Mouse (Mus musculus) gastrocnemius, adult 2 months (tissue): ENCODE data around the gene Med9. TPM values are rescaled to one million over a fixed set of nuclear protein-coding genes. Genes with fewer than 3 reads are reported as not detected.
"Not testable (repeated sequence)": the region's sequence is repeated elsewhere in the genome, so short reads cannot be mapped to it uniquely, and the experiment has no call there.

Experiments
- DNase-seq: peaks from one replicate; pipeline ENCODE4 v3.0.0; 2022
- H3K27ac ChIP-seq: fragments of 200-600 bp; 2 replicates; pipeline ENCODE4 v1.8.1; 2022; ENCODE audit warnings: mild to moderate bottlenecking
- H3K4me3 ChIP-seq: fragments of 200-600 bp; 2 replicates; pipeline ENCODE4 v1.8.1; 2022; ENCODE audit warnings: mild to moderate bottlenecking, moderate library complexity
- CTCF ChIP-seq: fragments of 200-600 bp; IDR thresholded peaks from 2 replicates; pipeline ENCODE4 v1.8.1; 2022; ENCODE audit warnings: antibody characterized with exemption, mild to moderate bottlenecking, moderate library complexity
- intact Hi-C: fragments of 180-260 bp; cut with DNase I; formaldehyde crosslinking; loops from one replicate; pipeline ENCODE4 v1.15.1; 2025
- total RNA-seq, 2 experiments: library from RNA; stranded (reverse); gene quantifications; 2 replicates each; pipeline ENCODE4 v1.2.3; 2021

The Med9 gene
- total RNA-seq, 2 experiments from 2014 or later: 17.3 to 18.3 TPM

DNA sequence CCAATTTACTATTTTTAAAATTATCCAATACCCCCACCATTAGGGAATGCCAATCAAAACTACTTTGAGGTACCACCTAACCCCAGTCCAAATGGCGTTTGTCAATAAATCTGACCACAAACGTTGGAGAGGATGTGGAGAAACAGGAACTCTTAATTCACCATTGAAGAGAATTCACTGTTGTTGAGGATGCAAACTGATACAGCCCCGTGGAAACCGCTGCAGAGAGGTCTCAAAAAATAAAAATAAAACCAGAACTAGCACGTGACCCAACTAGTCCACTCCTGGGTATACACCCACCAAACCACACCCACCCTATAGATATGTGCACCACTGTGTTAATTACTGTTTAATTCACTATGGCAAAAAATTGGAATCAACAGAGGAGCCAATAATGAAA, 27.7 kb upstream of the Med9 start:
- Histone ChIP-seq H3K4me3 (no peak overlapping the region), H3K27ac (peak overlapping the region; percentile 9; the same call in 1 of the 2 replicates)
- no peak for DNase-seq
- intact Hi-C loops: no loop called here
- TF ChIP-seq CTCF: no peak

DNA sequence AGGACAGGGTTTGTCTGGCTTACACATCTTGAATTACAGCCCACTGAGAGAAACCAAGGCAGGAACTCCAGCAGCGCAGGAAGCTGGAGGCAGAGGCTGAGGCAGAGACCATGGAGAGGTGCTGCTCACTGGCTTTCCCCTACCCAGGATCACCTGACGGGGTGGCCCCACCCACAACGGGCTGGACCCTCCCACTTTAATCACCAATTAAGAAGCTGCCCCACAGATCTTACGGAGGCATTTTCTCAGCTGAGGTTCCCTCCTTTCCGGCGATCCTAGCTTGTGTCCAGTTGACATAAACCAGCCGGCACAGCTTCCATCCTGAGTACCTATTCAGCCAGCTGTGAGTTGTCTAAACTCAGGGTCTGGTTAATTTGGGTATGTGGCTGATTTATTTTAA, 26.7 kb upstream of the Med9 start:
- intact Hi-C loops: no loop called here
- no peak for DNase-seq
- no peak overlapping the region for H3K4me3 ChIP-seq
- no peak overlapping the region for H3K27ac ChIP-seq
- TF ChIP-seq CTCF: no peak

DNA sequence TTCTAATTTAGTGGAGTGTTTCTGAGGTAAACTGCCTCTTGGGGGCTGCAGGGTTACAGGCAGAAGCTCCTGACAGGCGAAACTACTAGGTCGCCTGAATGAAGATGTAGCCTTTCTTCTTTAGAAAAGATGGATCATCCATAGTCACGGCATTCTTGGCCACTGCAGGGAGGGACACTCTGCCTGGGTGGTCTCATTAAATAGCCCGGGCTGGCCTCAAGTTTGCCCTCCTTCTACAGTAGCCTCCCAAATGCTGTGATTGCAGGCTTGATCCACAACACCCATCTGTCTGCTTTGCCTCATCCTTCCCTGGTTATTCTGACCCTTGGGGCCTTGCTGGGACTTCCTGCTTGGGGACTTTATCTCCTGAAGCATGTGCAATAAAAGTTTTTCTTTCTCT, 18.0 kb upstream of the Med9 start:
- no peak for DNase-seq
- intact Hi-C loops: no loop called here
- no peak for TF ChIP-seq CTCF
- no peak overlapping the region for H3K27ac ChIP-seq
- no peak overlapping the region for H3K4me3 ChIP-seq

DNA sequence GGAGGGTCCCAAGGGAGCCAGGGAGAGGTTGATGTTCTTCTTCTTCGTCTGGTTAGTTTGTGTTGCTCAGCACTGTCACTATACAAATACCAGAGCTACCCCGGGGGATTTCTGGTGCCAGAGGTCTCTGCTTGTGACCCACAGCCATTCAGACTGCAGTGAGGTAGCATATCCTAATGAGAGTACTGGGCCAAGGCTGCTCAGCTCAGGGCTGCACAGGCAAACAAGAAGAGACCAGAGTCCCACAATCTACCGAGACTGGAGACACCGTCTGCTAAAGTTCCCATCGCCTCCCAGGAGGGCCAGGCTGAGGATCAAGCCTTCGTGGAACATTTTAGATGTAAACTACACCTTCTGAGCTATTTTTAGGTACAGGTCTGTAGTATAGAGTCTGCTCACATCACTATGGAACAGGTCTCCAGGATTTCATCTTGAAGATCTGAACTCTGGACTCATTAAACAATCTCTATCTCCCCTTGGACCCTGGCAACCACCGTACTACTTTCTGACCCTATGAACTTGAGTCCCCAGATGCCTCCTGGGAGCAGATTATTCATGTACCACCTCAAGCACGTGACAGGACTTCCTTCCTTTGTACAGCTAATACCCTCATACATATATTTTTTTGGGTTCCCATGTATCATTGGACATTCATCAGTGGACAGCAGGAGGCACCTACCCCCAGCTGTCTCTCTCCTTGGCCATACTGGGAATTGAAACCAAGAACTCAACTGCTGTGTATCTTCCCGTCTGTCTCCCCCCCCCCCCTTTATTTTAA, 15.3 kb upstream of the Med9 start:
- intact Hi-C loops: no loop called here
- Histone ChIP-seq H3K4me3 (no peak overlapping the region), H3K27ac (no peak overlapping the region)
- DNase-seq: no peak
- TF ChIP-seq CTCF: no peak

DNA sequence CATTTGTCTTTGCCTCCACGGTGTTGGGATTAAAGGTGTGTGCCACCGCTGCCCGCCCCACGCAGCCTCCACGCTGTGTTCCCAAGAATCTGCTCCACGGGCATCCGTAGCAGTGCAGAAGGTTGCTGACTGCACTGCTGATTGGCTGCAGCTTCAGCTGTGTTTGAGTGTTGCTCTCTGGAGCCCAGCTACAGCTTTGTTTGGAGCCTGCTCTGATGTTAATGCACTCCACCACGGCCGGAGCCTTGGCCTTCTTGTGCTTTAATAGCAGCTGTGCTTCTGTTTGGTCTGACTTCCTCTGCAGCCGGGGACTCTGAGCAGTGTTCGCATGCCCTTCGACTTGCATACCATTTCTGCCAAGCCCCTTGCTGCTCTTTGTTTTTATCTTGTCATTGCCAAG, 14.1 kb upstream of the Med9 start:
- Histone ChIP-seq H3K4me3 (no peak overlapping the region), H3K27ac (no peak overlapping the region)
- TF ChIP-seq CTCF: no peak
- no peak for DNase-seq
- intact Hi-C loops: no loop called here

DNA sequence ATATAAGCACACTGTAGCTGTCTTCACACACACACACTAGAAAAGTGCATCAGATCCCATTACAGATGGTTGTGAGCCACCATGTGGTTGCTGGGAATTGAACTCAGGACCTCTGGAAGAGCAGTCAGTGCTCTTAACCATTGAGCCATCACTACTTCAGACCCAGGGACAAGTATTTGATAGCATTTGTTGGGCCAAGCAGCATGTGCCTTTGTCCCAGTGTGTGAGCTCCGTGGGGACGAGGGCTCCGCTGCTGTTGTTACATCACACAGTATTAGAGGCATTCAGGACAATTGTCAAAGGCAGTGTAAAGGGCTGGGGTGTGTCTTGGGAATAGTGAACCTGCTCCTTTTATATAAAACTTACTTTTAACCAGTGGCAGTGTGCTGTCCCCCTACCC, 11.0 kb upstream of the Med9 start:
- Histone ChIP-seq H3K27ac (no peak overlapping the region), H3K4me3 (no peak overlapping the region)
- intact Hi-C loops: no loop called here
- no peak for DNase-seq
- no peak for TF ChIP-seq CTCF

DNA sequence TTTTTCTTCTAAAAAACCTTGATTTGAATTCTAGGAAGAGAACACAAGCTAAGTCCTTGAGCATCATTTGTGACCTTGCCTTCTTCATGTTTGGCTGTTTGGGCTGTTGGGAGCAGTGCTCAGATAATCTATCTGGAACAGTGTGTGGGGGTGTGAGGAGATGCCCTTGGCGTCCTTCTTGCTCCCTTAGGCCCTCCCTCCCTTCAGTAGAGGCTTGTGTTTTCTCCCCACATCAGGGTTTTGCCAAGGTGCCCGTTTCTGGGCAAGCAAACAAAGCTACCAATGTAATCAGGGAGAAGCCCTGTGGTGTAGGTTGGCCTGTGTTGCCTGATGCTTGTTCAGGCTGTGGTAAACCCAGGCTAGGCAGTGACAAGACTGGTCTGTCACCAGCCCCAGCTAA, 10.4 kb upstream of the Med9 start:
- DNase-seq: no peak
- TF ChIP-seq CTCF: no peak
- intact Hi-C loops: no loop called here
- no peak overlapping the region for H3K27ac ChIP-seq
- H3K4me3 ChIP-seq: no peak overlapping the region

DNA sequence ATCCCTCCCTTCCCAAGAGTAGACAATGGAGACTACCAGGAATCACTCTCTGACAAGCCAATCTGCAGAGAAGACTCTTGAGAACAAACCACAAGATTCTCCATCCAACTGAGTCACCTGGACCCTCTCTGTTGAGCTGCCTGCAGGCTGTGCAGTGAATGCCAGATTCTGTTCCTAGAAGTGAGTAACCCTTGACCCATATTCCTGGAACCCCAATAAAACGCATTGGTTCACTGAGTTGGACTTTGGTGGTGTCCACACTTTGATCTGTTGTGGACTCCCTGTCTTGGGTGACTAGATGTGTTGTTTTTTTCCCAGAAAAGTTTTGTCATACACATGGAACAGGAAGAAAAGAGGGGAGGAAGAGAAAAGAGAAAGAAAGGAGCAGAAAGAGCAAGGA, 8.2 kb upstream of the Med9 start:
- TF ChIP-seq CTCF: no peak
- no peak overlapping the region for H3K4me3 ChIP-seq
- H3K27ac ChIP-seq: no peak overlapping the region
- intact Hi-C loops: no loop called here
- DNase-seq: no peak

DNA sequence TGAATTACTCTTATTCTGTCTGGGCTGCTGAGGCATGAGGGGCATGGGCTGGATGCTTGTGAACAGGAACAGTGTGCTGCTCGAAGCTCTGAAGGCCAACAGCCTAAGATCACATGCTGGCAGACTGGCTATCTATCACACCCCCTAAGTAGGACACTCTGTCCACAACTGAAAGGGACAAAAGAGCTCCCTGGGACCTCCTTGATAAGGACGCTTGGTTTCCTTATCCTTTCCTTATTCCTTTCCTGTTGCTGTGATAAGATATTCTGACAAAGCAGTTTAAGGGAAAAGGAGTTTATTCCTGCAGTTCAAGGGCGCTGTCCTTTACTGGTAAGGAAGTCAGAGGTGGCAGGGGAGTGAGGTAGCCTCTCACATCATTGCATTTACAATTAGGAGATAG, 7.4 kb upstream of the Med9 start:
- no peak overlapping the region for H3K4me3 ChIP-seq
- no peak for TF ChIP-seq CTCF
- no peak for DNase-seq
- H3K27ac ChIP-seq: no peak overlapping the region
- intact Hi-C loops: no loop called here

DNA sequence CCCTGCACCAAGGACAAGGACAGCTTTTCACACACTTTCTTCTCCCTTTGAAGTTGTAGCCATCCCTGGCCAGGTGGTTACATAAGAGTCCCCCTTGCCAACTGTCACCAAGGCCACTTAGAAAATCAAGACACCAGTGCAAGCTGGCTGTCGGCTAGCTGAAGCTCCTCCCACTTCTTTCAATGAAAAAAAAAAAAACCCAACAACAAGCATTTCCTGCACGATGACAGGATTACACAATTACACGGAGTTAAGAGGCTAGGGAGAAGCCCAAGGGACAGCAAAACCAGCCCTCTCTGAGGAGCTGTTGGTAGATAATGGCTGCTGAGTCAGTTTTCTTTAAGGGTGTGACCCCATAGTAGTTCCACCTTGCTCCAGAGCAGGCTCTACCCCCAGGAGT, 6.6 kb upstream of the Med9 start:
- no peak for DNase-seq
- TF ChIP-seq CTCF: no peak
- H3K4me3 ChIP-seq: no peak overlapping the region
- H3K27ac ChIP-seq: no peak overlapping the region
- intact Hi-C loops: no loop called here

DNA sequence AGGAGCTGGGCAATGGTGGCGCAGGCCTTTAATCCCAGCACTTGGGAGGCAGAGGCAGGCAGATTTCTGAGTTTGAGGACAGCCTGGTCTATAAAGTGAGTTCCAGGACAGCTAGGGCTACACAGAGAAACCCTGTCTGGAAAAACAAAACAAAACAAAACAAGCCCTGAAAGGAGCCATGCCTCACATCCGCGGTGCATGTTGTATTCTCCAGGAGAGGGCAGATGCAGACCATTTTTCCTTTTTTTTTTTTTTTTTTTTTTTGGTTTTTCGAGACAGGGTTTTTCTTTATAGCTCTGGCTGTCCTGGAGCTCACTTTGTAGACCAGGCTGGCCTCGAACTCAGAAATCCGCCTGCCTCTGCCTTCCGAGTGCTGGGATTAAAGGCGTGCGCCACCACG, 3.2 kb upstream of the Med9 start:
- intact Hi-C loops: loop anchor here (5.0 kb wide), 1 partner anchor 43 kb away; no protein-coding TSS in a partner anchor

DNA sequence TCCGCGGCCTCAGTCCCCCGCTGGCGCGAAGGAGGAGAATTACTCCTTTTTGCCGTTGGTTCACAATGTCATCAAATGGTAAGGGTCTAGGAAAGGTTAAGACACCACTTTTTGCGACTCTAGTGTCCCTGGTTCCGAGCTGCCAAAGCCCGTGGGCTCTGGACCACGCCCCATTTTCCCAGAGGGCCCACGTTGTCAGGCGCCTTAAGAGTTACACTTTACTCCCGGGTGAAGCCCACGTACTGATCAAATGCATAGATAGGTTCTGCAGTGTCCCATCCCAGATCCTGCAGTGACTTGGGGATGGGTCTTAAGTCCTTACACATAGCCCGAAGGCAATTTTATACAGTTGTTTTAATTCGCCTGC, 378 bp downstream of the Med9 start:
- no peak for TF ChIP-seq CTCF
- H3K27ac ChIP-seq: peak overlapping the region; percentile 91
- no peak for DNase-seq
- intact Hi-C loops: loop anchor here (5.0 kb wide), 1 partner anchor 46 kb away; no protein-coding TSS in a partner anchor
- H3K4me3 ChIP-seq: peak overlapping the region; percentile 91

More for the DNA sequence above, 3.2 kb upstream of the Med9 start:
- H3K27ac ChIP-seq, H3K4me3 ChIP-seq, DNase-seq: not testable (repeated sequence)

DNA sequence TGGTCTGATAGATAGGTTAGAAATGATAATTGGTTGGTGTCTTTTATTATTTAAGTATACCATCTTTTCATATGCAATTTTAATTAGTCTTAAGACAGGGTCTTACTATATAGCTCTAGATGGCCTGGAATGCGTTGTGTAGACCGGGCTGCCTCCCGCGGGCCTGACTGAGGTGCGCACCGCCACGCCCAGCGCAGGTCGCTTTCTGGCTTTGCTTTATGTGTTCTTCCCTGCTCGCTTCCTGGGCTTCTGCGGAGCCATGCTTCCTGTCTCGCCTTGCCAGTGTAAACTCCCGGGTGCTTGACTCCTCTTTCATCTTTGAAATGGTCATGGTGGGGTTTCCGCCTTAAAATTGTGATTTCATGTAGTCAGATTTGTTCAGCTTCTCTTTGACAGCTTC, 4.9 kb downstream of the Med9 start:
- H3K27ac ChIP-seq: no peak overlapping the region
- intact Hi-C loops: no loop called here
- TF ChIP-seq CTCF: no peak

DNA sequence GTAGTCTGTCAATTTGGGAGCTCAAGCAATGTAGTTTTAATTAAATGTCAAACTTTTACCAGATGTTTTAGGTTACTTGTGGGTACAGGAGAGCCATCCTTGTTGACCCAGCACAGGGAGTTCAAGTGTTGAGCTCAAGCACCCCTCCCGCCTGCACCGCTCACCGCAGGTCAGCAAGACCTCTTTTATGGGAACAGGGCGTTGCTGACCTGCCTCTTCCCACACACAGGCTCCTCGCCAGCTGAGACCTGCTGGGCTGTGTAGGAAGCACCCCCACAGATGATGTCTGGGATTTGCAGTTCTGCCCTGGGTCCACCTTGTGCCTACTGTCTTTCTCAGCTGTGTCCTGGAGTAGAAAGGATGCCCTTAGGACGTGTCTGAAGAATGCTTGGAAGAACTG, 8.7 kb downstream of the Med9 start:
- Histone ChIP-seq H3K4me3 (no peak overlapping the region), H3K27ac (no peak overlapping the region)
- no peak for TF ChIP-seq CTCF
- intact Hi-C loops: no loop called here
- no peak for DNase-seq

More for the DNA sequence above, 4.9 kb downstream of the Med9 start:
- H3K4me3 ChIP-seq: no peak overlapping the region
- no peak for DNase-seq

DNA sequence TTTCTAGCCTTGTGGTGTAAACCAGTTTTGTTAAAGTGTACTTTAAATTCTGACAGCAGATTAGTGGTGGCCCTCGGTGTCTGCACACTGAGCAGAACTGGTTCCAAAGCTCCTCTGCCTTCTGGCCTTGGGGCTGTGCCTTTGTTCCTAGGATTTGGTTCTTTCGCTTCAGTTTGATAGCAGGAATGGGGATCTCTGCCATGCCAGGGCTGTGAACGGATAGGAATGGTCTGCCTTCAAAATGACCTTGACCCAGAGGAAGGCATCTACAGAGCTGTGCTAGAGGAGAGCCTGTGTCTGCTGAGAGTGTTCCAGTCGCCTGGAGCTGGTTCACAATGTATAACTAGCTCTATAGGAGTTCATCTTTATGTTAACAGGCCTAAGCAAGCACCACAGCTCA, 11.4 kb downstream of the Med9 start:
- no peak for DNase-seq
- H3K4me3 ChIP-seq: no peak overlapping the region
- intact Hi-C loops: no loop called here
- no peak for TF ChIP-seq CTCF
- H3K27ac ChIP-seq: no peak overlapping the region
